Mouse (Mus musculus): ENCODE measurements around the gene Tspan14.

The Tspan14 gene

GRCm38 (mm10) chr14:40966392-40966861 is at the start of gene Tspan14:
TSS of gene Tspan14 (minus strand) at chr14:40966807.
- DNase-seq (ENCODE audit: low read depth, low spot score): no peak

- DNase-seq (ENCODE audit: low read depth, low spot score): no peak
Measured at GRCm38 (mm10) chr14:41014701-41015240, 48.2 kb upstream of the Tspan14 start.

GRCm38 (mm10) chr14:41013630-41014613 is 47.3 kb upstream of the Tspan14 start, which contains the start of gene Fam213a:
TSS of gene Fam213a (minus strand) at chr14:41013788.
- DNase-seq (ENCODE audit: low read depth, low spot score): peak; percentile 86

GRCm38 (mm10) chr14:41013143-41013542 is 46.5 kb upstream of the Tspan14 start:
- DNase-seq (ENCODE audit: low read depth, low spot score): no peak

GRCm38 (mm10) chr14:41011916-41012315 is 45.3 kb upstream of the Tspan14 start:
- DNase-seq (ENCODE audit: low read depth, low spot score): no peak

GRCm38 (mm10) chr14:41008138-41008537 is 41.5 kb upstream of the Tspan14 start:
- no peak for DNase-seq (ENCODE audit: low read depth, low spot score)

GRCm38 (mm10) chr14:41007641-41008040 is 41.0 kb upstream of the Tspan14 start:
- no peak for DNase-seq (ENCODE audit: low read depth, low spot score)

GRCm38 (mm10) chr14:41006899-41007298 is 40.3 kb upstream of the Tspan14 start:
- DNase-seq (ENCODE audit: low read depth, low spot score): no peak

GRCm38 (mm10) chr14:41006263-41006662 is 39.7 kb upstream of the Tspan14 start:
- no peak for DNase-seq (ENCODE audit: low read depth, low spot score)

- DNase-seq (ENCODE audit: low read depth, low spot score): no peak
Measured at GRCm38 (mm10) chr14:41005716-41006115, 39.1 kb upstream of the Tspan14 start.

- DNase-seq (ENCODE audit: low read depth, low spot score): peak; percentile 30
Measured at GRCm38 (mm10) chr14:41004201-41005141, 37.9 kb upstream of the Tspan14 start.

GRCm38 (mm10) chr14:41001576-41001975 is 35.0 kb upstream of the Tspan14 start:
- DNase-seq (ENCODE audit: low read depth, low spot score): no peak

- DNase-seq (ENCODE audit: low read depth, low spot score): no peak
Measured at GRCm38 (mm10) chr14:41000801-41001200, 34.2 kb upstream of the Tspan14 start.

- DNase-seq (ENCODE audit: low read depth, low spot score): no peak
Measured at GRCm38 (mm10) chr14:40999904-41000645, 33.5 kb upstream of the Tspan14 start.

GRCm38 (mm10) chr14:40996171-40996570 is 29.6 kb upstream of the Tspan14 start:
- no peak for DNase-seq (ENCODE audit: low read depth, low spot score)

- no peak for DNase-seq (ENCODE audit: low read depth, low spot score)
Measured at GRCm38 (mm10) chr14:40992464-40992863, 25.9 kb upstream of the Tspan14 start.

GRCm38 (mm10) chr14:40988780-40989179 is 22.2 kb upstream of the Tspan14 start:
- DNase-seq (ENCODE audit: low read depth, low spot score): no peak

GRCm38 (mm10) chr14:40987184-40987583 is 20.6 kb upstream of the Tspan14 start:
- no peak for DNase-seq (ENCODE audit: low read depth, low spot score)

- DNase-seq (ENCODE audit: low read depth, low spot score): no peak
Measured at GRCm38 (mm10) chr14:40985635-40986034, 19.0 kb upstream of the Tspan14 start.

- DNase-seq (ENCODE audit: low read depth, low spot score): no peak
Measured at GRCm38 (mm10) chr14:40979723-40980122, 13.1 kb upstream of the Tspan14 start.

GRCm38 (mm10) chr14:40979002-40979401 is 12.4 kb upstream of the Tspan14 start:
- no peak for DNase-seq (ENCODE audit: low read depth, low spot score)

Data from R1 (cell line).